Mouse (Mus musculus) olfactory bulb, adult 2 months (tissue): ENCODE data around the gene Ccdc88c.

Experiments
- CTCF ChIP-seq: fragments of 200-500 bp; IDR thresholded peaks from 2 replicates; pipeline ENCODE4 v1.5.1; 2012; ENCODE audit warnings: low read depth, mild to moderate bottlenecking, low read length, moderate library complexity; ENCODE audit not compliant: insufficient read depth
- POLR2A ChIP-seq: fragments of 200-500 bp; IDR thresholded peaks from 2 replicates; pipeline ENCODE4 v1.6.1; 2012; ENCODE audit warnings: mild to moderate bottlenecking, low read depth, low read length, moderate library complexity; ENCODE audit not compliant: insufficient read depth

GRCm38 (mm10) chr12:101028954-101029731, at the start of gene Ccdc88c:
- TF ChIP-seq CTCF: peak; percentile 87
- TF ChIP-seq POLR2A: no peak
